Mouse (Mus musculus): Measurements from ENCODE around the gene Zdhhc22. TPM values are rescaled to one million over a fixed set of nuclear protein-coding genes. Genes with fewer than 3 reads are reported as not detected.

The Zdhhc22 gene
- total RNA-seq, 2 experiments from 2014 or later: not detected

DNA sequence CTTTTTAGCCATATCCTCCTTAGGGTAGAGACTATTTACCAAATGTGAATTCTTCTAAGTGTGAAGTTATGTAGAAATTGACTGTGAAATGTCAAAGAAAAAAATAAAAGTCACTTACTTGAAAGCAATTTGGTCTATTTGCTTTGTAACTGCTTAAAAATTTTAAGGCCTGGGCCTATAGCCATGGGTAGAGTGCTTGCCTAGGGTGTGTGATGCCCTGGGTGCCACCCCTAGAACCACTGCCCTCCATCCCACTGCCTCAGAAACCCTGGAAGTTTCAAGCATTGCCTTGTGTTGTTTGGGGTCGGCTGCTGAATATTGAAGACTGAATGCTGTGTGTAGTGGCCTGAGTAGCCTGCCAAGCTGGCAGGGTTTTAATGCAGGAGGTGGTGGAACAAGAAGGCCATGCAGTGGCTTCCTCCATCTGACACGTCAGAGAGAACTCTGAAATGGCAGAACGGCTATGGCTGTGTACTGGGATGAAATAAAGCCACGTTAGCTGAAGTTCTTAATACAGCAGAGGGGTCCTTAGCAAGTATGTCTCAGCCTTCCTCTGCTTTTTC lies 24.9 kb downstream of the Zdhhc22 start:
- intact Hi-C loops (cut with DNase I): no loop called here
- no peak for DNase-seq

DNA sequence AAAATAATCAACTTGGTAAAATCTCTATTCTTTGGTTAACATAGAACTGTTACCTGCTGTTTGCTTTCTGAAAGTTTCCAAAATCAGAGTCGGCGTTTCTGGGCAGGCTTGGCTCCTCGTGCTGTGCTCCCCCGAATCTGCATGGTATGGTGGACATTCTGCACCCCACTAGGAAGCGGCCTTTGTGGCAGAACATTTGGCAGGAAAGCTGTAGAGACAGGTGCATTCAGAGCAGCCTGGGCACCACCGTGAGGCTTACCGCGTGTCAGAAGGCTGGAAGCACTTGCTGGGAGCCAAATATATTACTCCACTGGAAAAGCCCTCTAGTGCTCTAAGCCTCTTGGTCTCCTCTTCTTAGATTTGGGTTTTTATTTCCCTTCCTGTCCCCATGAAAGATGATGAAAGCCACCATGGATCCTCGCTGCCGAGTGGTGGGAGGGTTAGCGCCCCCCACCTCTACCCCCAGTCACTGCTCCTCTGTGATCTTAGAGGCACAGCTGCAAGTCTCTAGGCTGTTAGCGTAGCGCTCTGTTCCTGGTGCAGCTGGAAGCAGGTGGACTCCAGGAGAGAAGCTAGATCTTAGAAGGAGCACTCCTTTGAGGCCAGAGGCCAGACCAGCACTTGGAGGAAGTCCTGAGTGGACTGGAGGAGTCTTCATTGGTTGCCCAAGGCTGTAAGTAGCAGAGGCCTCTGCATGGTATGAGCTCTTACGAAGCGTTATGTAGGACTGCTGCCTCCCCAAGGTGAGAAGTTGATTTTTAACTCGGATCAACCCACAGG lies 25.8 kb downstream of the Zdhhc22 start:
- DNase-seq: no peak
- intact Hi-C loops (cut with DNase I): no loop called here

DNA sequence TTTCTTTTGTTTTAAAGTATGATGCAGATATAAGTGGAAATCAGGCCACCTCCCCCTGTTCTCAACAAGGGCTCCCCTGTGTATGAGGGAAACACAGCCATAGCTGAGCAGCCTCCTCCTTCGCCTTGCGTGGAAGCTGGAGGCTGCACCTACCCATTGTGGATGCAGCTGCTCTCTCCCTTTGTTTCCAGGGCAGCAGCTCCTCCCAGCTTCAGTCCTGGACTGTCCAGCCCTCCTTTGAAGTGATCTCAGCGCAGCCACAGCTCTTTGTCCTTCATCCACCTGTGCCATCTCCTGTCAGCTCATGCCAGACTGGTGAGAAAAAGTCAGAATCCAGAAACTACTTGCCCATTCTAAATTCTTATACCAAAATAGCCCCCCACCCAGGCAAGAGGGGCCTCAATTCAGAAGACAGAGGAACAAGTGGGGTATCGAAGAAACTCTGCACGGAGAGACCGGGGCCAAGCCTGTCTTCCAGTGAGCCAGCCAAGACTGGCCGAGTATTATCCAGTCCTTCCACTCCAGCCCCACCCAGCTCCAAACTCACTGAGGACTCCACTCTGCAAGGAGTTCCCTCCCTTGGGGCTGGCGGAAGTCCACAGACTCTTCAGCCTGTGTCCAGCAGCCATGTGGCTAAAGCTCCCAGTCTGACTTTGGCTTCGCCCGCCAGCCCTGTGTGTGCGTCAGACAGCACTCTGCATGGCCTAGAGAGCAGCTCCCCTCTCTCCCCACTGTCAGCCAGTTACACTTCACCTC lies 28.5 kb downstream of the Zdhhc22 start:
- DNase-seq: peak in 1 of 2 experiments; percentile 35
- intact Hi-C loops (cut with DNase I): no loop called here

- DNase-seq: no peak
- intact Hi-C loops (cut with DNase I): no loop called here
Observed at GRCm38 (mm10) chr12:86960791-86961335, 29.4 kb downstream of the Zdhhc22 start.

DNA sequence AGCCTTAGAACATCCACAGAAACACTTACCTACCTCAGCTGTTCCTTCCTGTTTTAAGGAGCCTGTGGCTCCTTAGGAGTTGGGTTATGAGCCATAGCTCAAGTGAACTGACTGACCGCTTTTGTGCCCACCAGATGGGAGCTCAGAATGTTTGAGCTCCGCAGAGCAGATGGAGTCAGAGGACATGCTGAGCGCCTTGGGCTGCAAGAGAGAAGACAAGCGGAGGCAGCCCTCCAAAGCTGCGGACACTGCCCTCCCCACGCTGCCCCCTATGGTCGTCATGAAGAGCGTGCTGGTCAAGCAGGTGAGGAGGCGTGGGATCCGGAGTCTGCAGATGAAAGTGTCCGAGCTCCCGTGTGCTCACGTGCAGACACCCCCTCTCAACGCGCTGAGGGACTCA lies 30.1 kb downstream of the Zdhhc22 start:
- intact Hi-C loops (cut with DNase I): no loop called here
- DNase-seq: no peak

DNA sequence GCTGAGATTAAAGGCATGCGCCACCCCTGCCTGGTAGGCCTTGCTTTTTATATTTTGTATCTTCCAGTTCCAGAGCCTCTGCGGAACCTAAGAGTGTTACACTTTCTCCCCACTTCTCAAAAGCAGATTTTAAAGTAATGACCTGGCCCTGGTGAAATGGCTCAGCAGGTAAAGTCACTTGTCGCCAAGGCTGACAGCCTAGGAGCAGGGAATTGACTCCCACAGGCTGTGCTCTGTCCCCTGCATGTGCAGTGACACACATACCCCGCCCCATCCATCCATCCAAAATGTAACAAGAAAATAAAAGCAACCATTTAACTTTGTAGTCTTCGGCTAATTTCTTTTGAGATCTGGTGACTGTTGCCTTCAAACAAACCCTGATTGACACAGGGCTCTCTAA lies 30.6 kb downstream of the Zdhhc22 start:
- DNase-seq: no peak
- intact Hi-C loops (cut with DNase I): no loop called here

DNA sequence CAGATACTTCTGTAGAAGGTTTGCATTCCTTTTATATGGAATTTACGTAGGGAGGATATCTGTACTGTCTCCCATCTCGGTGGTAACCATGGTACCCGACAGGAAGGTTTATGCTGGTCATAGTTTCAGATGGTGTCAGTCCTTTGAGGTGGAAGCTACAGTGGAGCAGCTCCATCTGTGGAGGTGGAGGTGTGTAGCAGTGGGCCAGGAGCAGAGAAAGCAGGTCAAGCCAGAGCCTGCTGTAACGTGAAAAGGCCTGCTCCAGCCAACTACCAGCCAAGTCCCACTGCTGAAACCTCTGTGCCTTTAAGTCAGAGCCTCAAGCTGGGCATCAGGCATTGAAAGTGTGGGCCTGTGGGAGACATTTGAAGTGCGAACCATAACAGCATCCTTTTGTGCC lies 31.7 kb downstream of the Zdhhc22 start:
- intact Hi-C loops (cut with DNase I): no loop called here
- no peak for DNase-seq

- DNase-seq: no peak
- intact Hi-C loops (cut with DNase I): no loop called here
Observed at GRCm38 (mm10) chr12:86955894-86956293, 34.3 kb downstream of the Zdhhc22 start.

- DNase-seq: no peak
- intact Hi-C loops (cut with DNase I): no loop called here
Observed at GRCm38 (mm10) chr12:86952331-86952850, 37.8 kb downstream of the Zdhhc22 start.

GRCm38 (mm10) chr12:86950961-86951360 lies 39.3 kb downstream of the Zdhhc22 start:
- DNase-seq: no peak
- intact Hi-C loops (cut with DNase I): no loop called here

GRCm38 (mm10) chr12:86950161-86950960 lies 39.9 kb downstream of the Zdhhc22 start:
- no peak for DNase-seq
- intact Hi-C loops (cut with DNase I): no loop called here

DNA sequence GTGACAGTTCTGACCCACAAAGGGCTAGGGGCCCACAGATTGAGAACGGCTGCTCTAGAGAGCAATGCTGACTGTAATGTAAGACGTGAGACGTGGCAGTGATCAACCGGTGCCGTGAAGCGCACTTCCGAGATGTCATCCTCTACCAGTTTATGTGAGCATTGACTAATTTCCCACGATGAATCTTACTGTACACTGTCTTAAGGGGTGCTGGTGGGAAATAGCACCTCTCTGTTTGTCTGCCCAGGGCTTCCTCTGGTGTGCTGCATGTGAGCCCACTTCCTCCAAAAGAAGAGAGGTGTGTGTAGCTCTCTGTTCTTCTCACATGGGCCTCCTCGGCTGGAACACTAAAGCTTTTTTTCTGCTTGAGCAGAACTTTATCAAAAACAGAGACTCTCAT lies 40.7 kb downstream of the Zdhhc22 start:
- DNase-seq: no peak
- intact Hi-C loops (cut with DNase I): no loop called here

GRCm38 (mm10) chr12:86948627-86949026 lies 41.6 kb downstream of the Zdhhc22 start:
- intact Hi-C loops (cut with DNase I): no loop called here
- DNase-seq: no peak

DNA sequence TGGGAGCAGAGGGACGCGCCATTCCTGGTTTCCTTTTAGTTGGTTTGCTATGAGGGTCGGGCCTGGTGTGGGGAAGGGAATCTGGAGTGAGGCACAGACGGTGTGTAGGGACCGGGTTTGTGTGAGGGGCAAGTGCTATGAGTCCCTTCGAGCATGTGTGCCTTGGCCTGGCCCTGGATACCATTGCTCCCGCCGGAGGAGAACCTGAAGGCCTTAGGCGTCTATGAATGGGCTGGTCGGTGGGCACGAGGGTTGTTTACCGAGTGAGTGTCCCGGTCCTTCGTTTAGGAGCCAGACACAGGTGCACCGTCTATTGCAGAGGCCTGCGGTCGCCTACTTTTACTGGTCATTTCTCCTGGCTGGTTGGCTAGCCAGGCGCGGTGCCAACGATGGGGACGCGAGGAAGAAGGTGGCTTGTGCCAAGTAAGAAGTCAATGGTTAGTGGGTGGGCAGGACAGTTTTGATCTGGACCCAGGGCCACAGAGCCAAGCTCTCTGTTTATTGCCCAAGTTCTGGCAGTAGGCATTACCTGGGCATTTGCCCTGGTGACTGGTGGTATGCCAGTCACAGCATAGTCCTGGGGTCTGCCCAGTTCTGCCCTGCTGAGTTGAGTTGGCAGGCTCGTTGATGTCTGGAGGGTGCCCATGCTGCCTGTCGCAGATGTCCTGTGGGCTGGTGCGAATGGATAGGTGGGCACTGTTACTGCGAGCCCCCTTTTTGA lies 42.4 kb downstream of the Zdhhc22 start:
- peak; percentile 48 to 57 for DNase-seq
- intact Hi-C loops (cut with DNase I): no loop called here

- DNase-seq: peak; percentile 93 to 98
- intact Hi-C loops (cut with DNase I): no loop called here
Observed at GRCm38 (mm10) chr12:86946862-86947574, 43.2 kb downstream of the Zdhhc22 start, which contains the start of gene Cipc. Gene Cipc, plus strand, starts transcription at chr12:86947043.

DNA sequence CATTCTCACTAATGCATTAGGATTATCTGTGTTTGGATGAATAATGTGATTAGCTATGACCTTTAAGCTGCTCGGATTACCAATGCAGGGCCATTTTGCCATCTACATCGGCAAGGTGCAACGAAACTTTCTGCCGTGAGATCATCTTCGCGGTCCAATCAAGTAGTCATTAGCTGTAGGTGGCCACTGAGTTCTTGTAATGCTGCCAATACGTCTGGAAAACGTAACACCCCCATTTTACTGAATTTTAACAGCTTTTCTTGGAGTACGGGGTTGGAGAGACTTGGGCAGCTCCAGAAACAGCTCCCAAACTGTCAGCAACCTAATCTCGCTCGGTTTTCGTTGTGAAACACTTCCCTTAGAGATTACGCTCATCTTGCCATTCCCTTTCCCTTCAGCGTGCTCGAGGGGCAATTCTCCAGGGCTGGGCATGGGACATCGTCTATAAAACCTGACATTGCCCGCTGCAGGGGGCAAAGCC lies 43.9 kb downstream of the Zdhhc22 start:
- DNase-seq: no peak
- intact Hi-C loops (cut with DNase I): no loop called here

GRCm38 (mm10) chr12:86945126-86945525 lies 45.1 kb downstream of the Zdhhc22 start:
- peak in 1 of 2 experiments; percentile 70 for DNase-seq
- intact Hi-C loops (cut with DNase I): no loop called here

- no peak for DNase-seq
- intact Hi-C loops (cut with DNase I): no loop called here
Observed at GRCm38 (mm10) chr12:86943421-86943820, 46.8 kb downstream of the Zdhhc22 start.
